Mouse (Mus musculus): ENCODE results near the gene Smchd1.
"Not testable (repeated sequence)": the region's sequence is repeated elsewhere in the genome, so short reads cannot be mapped to it uniquely, and the experiment has no call there.

Smchd1 gene

DNA sequence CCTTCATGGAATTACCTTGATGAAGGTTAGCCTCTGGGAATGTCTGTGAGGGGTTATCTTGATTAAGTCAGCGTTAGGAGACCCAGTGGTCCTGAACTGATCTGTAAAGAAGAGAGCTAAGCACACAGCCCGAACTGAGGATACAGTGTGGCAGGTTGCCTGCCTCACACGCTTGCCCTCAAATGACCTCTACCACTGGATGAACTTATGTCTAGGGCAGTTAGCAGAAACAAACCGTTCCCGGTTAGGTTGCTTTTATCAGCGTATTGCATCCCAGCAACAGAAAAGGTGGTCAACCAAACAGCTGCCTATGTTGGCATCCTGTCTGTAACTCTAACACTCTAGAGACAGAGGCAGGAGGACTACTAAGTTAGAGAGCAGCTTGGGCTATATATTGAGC lies 30.0 kb downstream of the Smchd1 start:
- DNase-seq (ENCODE audit: low read depth, low spot score): no peak

DNA sequence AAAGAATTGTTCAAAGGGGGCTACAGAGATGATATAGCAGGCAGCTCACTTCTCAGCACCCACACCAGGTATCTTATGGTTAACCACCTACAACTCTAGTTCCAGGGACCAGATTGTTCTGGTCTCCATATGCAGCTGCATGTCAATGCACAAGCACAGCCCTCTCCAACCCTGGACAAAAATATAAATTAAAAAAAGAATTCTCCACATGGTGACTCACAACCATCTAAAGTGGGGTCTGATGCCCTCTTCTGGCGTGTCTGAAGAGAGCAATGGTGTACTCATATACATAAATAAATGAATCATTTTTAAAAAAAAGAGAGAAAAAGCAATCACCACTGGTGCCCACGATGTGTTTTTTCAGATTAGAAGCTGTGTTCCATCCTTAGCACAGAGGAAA lies 30.4 kb downstream of the Smchd1 start:
- DNase-seq (ENCODE audit: low read depth, low spot score): no peak

DNA sequence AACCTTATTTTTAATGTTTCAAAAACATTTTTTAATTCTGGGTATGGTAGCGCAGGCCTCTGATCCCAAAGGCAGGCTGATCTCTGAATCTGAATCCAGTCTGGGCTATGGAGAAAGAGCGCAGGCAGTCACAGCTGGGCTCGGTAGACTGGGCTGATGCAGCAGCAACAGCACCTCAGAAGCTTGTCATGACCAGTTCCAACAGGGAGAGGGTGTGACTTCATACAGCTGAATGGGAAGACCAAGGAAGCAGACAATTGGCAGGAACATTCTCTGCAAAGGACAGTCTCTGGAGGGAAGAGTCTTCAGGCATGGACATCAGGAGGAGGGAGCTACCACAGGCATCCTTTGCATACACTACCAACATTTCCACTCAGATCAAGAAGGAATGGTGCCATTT lies 31.0 kb downstream of the Smchd1 start:
- no peak for DNase-seq (ENCODE audit: low read depth, low spot score)

DNA sequence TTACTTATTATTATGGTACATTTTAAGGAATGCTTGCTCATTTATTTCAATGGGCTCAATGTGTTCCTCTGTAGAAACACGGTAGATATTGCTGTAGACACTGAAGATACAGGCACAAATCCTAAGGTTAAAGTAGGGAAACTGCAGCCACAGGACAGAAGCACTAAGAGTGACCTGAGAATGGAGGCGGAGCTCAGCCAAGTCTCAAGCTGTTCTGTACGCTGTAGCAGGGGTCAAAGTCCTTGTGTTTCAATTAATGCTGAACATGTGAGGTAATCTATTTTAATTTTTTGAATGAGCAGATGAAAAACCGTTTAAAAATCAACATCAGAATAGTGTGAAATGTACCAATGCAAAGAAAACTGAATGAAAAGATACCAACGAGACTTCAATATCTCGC lies 31.9 kb downstream of the Smchd1 start:
- DNase-seq (ENCODE audit: low read depth, low spot score): no peak

DNA sequence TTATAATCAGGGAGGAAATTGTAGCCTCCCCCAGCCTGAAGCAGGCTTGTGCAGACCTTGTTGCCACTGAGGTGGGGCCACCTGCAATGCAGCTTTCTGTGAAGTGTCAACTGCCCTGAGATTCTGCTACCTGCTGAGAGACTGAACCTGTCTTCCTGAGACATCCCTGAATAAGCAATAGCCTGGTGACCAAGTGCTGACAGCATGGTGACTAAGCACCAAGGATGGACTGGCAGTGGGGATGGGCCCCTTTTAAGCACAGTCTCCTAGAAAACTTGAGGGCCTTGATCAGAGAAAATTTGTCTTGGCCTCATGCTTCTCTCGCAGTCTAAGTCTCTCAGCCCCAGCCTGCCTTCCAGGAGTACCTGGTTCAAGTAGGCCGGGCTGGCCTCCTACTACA lies 52.6 kb downstream of the Smchd1 start:
- DNase-seq (ENCODE audit: low read depth, low spot score): not testable (repeated sequence)

DNA sequence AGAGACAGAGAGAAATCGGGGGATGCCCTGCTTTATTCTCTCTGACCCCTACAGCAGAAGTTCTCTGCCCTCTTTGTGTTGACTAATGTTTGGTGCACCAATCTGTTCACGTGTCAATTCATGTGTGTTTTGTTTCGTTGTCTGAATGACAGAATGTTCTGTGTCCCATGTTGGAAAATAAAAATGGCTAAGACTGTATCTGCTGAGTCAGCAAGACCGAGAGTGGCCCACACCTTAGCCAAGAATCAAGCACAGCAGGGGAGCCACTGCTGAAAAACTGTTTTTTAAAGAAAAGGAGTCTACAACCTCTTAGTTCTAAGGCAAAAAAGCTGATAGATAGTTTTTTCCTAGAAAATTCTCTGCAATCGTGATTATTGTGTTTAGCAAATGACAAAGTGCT lies 55.7 kb downstream of the Smchd1 start:
- not testable (repeated sequence) for DNase-seq (ENCODE audit: low read depth, low spot score)

DNA sequence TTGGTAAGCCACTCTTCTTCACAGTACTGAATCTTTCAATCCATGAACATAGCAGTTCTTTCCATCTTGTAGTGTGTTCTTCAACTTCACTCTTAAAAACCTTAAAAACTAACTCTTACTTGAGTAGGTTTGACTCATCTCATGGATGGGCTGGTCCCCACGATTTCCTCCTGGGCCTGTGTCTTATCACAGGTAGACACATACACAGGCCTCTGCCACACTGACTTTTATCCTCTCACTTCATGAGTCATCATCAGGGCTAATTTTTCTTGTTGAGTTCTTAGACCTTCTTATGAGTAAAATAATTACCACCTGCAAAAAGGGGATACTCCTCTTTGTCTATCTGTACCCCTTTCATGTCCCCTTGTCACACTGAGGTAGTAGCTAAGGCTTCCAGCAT lies 58.1 kb downstream of the Smchd1 start:
- no peak for DNase-seq (ENCODE audit: low read depth, low spot score)

DNA sequence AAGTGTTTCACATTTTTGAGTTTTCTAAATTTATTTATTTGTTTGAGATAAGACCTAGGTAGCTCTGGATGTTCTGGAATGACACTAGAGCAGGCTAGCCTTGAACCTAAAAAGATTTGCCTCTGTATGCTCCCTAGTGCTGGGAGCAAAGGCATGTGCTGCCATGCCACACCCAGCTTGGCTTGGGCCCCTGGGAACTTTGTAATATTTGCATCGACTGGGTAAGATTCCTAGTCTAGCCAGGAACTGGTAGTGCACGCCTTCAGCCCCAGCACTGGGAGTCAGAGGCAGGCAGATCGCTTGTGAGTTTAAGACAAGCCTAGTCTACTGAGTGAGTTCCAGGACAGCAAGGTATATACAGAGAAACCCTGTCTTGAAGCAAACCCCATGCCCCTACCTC lies 87.7 kb downstream of the Smchd1 start:
- DNase-seq (ENCODE audit: low read depth, low spot score): no peak

DNA sequence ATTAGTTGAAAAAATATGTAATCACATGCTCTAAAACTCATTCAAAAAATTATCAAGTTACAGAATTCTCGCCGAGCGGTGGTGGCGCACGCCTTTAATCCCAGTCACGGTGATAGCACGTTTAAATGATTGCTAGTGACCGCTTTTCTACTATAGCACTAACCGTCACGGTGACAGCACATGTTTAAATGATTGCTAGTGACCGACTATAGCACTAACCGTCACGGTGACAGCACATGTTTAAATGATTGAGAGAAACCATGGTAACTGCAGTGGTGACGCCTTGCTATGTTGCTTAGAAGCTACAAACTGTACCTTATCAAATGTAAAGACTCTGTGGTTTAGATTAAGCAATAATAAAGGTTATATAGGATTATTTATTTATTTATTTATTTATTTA lies 94.8 kb downstream of the Smchd1 start:
- DNase-seq (ENCODE audit: low read depth, low spot score): no peak

GRCm38 (mm10) chr17:71377901-71378300 lies 97.2 kb downstream of the Smchd1 start:
- DNase-seq (ENCODE audit: low read depth, low spot score): no peak

GRCm38 (mm10) chr17:71355526-71355925 lies 119.6 kb downstream of the Smchd1 start:
- DNase-seq (ENCODE audit: low read depth, low spot score): no peak

GRCm38 (mm10) chr17:71354205-71354604 lies 120.9 kb downstream of the Smchd1 start:
- no peak for DNase-seq (ENCODE audit: low read depth, low spot score)

GRCm38 (mm10) chr17:71348188-71348587 lies 127.0 kb downstream of the Smchd1 start:
- no peak for DNase-seq (ENCODE audit: low read depth, low spot score)

- no peak for DNase-seq (ENCODE audit: low read depth, low spot score)
Observed at GRCm38 (mm10) chr17:71342006-71342405, 133.1 kb downstream of the Smchd1 start.

GRCm38 (mm10) chr17:71338627-71339026 lies 136.5 kb downstream of the Smchd1 start:
- DNase-seq (ENCODE audit: low read depth, low spot score): no peak

- no peak for DNase-seq (ENCODE audit: low read depth, low spot score)
Observed at GRCm38 (mm10) chr17:71337546-71337945, 137.6 kb downstream of the Smchd1 start.

DNA sequence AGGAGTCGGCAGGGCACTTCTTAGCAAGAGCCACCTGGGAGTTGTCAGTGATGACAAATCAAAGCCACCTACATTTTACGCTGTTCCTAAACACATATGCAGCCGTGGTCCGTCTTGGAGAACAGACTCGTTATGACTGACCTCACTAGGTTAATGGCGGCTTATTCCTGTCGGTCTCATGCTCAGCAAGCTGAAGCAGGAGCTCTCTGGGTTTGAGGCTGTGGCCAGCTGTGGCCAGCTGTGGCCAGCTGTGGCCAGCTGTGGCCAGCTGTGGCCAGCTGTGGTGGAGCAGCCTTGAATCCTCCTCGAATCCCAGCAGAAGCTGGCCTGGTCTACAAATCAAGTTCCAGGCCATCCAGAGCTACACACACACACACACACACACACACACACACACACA lies 138.7 kb downstream of the Smchd1 start:
- DNase-seq (ENCODE audit: low read depth, low spot score): no peak

GRCm38 (mm10) chr17:71332298-71332697 lies 142.8 kb downstream of the Smchd1 start:
- DNase-seq (ENCODE audit: low read depth, low spot score): no peak

- not testable (repeated sequence) for DNase-seq (ENCODE audit: low read depth, low spot score)
Observed at GRCm38 (mm10) chr17:71320731-71321130, 154.4 kb downstream of the Smchd1 start.

DNA sequence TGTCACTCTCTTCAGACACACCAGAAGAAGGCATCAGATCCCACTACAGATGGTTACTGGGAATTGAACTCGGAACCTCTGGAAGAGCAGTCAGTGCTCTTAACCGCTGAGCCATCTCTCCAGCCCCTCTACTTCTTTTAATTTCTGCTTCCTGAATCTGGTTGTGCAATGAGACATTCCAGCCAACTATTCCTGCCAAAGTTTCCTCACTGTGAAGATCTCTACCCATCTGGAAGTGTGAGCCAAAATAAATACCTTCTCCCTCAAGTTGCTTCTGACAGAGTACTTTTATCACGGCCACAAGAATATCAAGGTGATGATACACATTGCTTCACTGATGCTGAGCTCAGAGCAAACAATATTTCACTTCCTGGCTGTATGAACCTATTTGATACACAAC lies 155.8 kb downstream of the Smchd1 start:
- no peak for DNase-seq (ENCODE audit: low read depth, low spot score)

DNA sequence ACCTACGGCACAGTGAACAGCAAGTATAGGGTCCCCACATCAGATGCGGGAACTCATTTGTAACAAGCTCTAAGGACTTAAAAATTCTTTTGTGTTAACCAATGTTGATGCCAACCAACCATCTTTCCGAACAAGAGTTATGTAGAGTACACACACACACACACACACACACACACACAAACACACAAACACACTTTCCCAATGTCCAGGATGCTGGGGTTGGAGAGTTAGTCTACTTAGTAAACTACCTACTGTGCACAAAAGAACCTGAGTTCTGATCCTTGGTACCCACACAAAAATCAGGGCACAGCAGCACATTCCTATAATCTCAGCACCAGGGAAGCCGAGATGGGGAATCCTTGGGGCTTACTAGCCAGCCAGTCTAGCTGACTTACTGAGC lies 157.6 kb downstream of the Smchd1 start:
- DNase-seq (ENCODE audit: low read depth, low spot score): no peak

GRCm38 (mm10) chr17:71314315-71314714 lies 160.8 kb downstream of the Smchd1 start:
- DNase-seq (ENCODE audit: low read depth, low spot score): no peak

- no peak for DNase-seq (ENCODE audit: low read depth, low spot score)
Observed at GRCm38 (mm10) chr17:71311340-71312171, 163.6 kb downstream of the Smchd1 start, which contains the start of gene Emilin2. TSS of gene Emilin2 (minus strand) at chr17:71311978.
